Mouse (Mus musculus): ENCODE results near the gene Ccdc130. TPM values are rescaled to one million over a fixed set of nuclear protein-coding genes. Genes with fewer than 3 reads are reported as not detected.

Gene Ccdc130
- 31.4 and 43.9 TPM in 2 replicates for polyA plus RNA-seq (2012; rRNA removed; ENCODE audit: low replicate concordance)

DNA sequence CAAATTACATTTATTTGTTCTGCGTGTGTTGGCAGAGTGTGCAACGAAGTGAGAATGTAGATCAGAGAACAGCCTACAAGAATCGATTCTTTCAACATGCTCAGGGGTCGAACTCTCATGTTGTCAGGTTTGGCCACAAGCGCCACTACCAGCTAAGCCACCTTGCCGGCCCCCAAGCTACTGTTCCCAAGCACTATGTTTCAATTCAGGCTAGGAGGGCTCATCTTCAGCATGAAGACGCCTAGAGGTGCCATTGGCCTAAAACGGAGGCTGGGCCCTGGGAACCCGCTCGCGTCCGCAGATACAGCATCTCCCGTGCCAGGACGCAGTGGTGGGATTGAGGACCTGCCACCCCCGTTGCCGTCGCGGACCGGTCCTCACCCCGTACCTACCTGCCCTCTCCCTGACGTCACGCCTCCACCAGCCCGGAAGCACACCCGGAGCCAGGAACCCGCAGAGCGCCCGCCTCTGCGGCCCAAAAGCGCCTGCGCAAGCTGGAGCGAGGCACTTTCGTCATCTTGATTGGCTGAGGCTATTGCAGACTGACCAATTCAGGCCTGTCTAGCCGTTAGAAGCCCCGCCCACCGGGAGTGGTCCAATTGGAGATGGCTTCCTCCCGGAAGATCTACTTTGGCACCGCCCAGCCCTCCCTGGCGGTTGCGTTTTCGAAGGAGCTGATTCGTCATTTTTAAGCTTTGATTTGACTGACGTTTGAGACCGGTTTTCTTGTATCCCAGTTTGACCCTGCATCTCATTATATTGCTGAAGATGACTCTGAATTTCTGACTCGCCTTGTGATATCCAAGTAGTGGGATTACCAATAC lies at the start of gene Ccdc130:
Gene Ccdc130 (minus strand): TSS at position 431 of the 824 bp plus-strand sequence.

DNA sequence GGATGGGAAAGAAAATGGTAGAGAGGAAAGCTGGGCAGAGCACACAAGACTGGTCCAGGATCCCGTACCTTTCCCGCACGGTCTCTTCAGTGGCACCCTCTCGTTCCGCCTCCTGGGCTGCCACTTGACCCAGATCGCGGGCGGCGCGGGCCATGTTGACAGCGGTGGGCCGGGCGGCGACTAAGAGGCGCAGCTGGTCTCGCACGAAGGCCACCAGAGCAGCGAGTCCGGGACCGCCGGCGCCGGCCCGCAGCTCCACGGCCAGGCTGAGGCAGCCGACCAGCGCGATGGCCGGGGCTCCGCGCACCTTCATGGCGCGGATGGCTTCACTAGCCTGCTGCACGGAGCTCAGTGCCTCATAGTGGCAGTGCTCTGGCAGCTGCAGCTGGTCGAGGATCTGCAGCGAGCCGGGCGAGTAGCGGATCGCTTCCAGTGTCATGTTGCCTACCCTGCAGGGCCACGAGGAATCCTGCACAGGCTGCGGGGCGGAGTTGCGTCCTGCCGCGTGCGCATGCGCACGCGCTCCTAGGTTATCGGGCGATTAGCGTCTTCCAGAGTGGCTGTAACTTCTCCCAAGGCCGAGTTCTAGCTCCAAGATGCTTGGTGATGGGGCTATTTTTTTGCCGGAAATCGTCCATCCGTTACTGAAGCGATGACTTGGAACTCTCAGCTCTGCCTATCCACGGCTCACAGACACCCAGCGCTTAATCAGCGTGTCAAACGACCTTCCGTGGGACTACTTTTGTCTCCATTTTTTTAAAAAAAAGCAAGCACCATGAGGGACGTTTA lies 13.2 kb downstream of the Ccdc130 start, which contains the start of gene Mri1:
Gene Mri1 (minus strand): TSS at position 505 of the 789 bp plus-strand sequence.

DNA sequence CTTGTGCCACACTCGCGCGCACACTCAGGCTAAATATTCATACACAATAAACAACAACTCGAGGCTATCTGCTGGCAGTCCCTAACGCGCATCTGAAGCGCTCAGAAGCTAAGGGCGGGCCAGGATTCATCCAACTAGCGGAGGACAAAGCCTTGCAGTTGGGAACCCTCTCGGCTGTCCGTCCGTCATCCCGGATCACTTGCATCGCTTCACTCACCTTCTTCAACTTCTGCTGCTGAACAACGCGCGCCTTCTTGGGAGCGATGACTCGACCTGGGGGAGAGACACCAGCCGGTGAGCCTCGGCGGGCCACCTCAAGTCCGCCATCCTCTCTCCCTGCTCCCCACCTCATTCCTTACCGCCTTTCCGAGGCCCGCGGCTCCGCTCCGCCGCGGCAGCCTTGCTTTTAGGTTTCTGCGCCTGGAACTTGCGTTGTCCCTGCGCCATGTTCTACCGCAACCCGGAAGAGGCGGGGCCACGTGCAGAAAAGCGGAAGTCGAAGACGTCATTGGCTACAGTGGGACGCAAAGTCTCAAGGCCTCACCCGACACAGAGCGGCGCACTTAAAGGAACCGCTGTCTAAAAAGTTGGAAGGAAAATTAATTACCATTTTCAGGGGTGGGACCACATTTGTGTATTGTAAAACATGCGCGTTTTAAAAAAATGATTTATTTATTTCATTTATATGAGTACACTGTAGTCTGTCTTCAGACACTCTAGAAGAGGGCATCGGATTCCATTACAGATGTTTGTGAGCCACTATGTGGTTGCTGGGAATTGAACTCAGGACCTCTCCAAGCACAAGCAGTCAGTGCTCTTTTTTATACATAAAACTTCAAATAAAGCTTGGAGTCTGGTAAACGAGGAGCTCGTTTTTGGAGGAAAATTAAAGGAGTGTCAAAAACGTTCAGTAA lies 20.7 kb downstream of the Ccdc130 start, which contains the start of gene D8Ertd738e:
Gene D8Ertd738e (minus strand): TSS at position 463 of the 914 bp plus-strand sequence.

DNA sequence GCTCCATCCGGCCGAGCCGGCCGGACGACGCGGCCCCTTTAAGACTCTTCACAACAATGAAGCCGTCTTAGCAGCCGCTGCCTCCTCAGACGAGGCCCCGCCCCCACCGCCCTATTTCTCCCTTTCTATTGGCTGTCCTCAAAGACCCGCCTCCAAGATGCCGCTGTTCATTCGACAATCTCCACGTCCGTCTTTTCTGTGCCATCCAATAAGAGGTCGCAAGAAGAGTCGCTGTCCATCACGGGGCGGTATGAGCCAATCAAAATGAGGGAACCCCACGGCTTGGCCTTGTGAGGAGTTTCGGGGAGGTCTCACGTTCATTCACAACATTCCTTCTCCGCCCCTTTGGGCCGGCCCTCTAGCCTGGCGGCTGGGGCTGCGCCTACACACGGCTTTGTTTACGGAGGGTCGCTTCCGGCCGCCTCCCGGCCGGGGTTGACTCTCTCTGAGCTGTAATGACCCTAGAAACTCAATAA lies 33.1 kb downstream of the Ccdc130 start, which contains the start of gene Zswim4:
Gene Zswim4 (minus strand): TSS at position 58 of the 476 bp plus-strand sequence.

Other genes starting within 250 kb of the Ccdc130 start
- gene Palm3, start 248.9 kb downstream of the Ccdc130 start, polyA plus RNA-seq (2012; rRNA removed; ENCODE audit: low replicate concordance): 0.29 and 0.61 TPM in 2 replicates
- 39.9 and 64.5 TPM in 2 replicates for gene Il27ra, start 227.8 kb downstream of the Ccdc130 start, polyA plus RNA-seq (2012; rRNA removed; ENCODE audit: low replicate concordance)
- 0.45 and 4.9 TPM in 2 replicates for gene Rln3, start 225.4 kb downstream of the Ccdc130 start, polyA plus RNA-seq (2012; rRNA removed; ENCODE audit: low replicate concordance)
- 0.47 and 1.1 TPM in 2 replicates for gene Gm10643, start 205.2 kb downstream of the Ccdc130 start, polyA plus RNA-seq (2012; rRNA removed; ENCODE audit: low replicate concordance)
- 26.0 and 50.0 TPM in 2 replicates for gene Rfx1, start 203.5 kb downstream of the Ccdc130 start, polyA plus RNA-seq (2012; rRNA removed; ENCODE audit: low replicate concordance)
- gene Dcaf15, start 165.6 kb downstream of the Ccdc130 start, polyA plus RNA-seq (2012; rRNA removed; ENCODE audit: low replicate concordance): 51.1 and 78.9 TPM in 2 replicates
- 3.0 and 7.2 TPM in 2 replicates for gene Podnl1, start 144.4 kb downstream of the Ccdc130 start, polyA plus RNA-seq (2012; rRNA removed; ENCODE audit: low replicate concordance)
- gene Cc2d1a, start 122.4 kb downstream of the Ccdc130 start, polyA plus RNA-seq (2012; rRNA removed; ENCODE audit: low replicate concordance): 23.4 and 36.5 TPM in 2 replicates
- 0.98 and 1.0 TPM in 2 replicates for gene 4930432K21Rik, start 122.4 kb downstream of the Ccdc130 start, polyA plus RNA-seq (2012; rRNA removed; ENCODE audit: low replicate concordance)
- 0.19 and 0.23 TPM in 2 replicates for gene Nanos3, start 85.2 kb downstream of the Ccdc130 start, polyA plus RNA-seq (2012; rRNA removed; ENCODE audit: low replicate concordance)
- 16.4 and 26.3 TPM in 2 replicates for gene Zswim4, start 33.3 kb downstream of the Ccdc130 start, polyA plus RNA-seq (2012; rRNA removed; ENCODE audit: low replicate concordance)
- 112 and 138 TPM in 2 replicates for gene D8Ertd738e, start 20.7 kb downstream of the Ccdc130 start, polyA plus RNA-seq (2012; rRNA removed; ENCODE audit: low replicate concordance)
- gene Mri1, start 13.1 kb downstream of the Ccdc130 start, polyA plus RNA-seq (2012; rRNA removed; ENCODE audit: low replicate concordance): 52.5 and 169 TPM in 2 replicates
- gene Cacna1a, start 118.1 kb upstream of the Ccdc130 start, polyA plus RNA-seq (2012; rRNA removed; ENCODE audit: low replicate concordance): 22.6 and 61.2 TPM in 2 replicates

Data from mammary gland, adult 2 months (tissue).